Mouse (Mus musculus): ENCODE data around the gene Cyp3a16.
"Not testable (repeated sequence)": the region's sequence is repeated elsewhere in the genome, so short reads cannot be mapped to it uniquely, and the experiment has no call there.

Gene Cyp3a16

GRCm38 (mm10) chr5:145469623-145470022, at the start of gene Cyp3a16:
Gene Cyp3a16 (minus strand): TSS chr5:145469723.
- not testable (repeated sequence) for DNase-seq

- DNase-seq, result no peak
Observed at GRCm38 (mm10) chr5:145490300-145490699, 20.8 kb upstream of the Cyp3a16 start.

GRCm38 (mm10) chr5:145464304-145465088, 5.0 kb downstream of the Cyp3a16 start:
- no peak for DNase-seq

GRCm38 (mm10) chr5:145462321-145462720, 7.2 kb downstream of the Cyp3a16 start:
- no peak for DNase-seq

- no peak for DNase-seq
Observed at GRCm38 (mm10) chr5:145454389-145454788, 15.1 kb downstream of the Cyp3a16 start.

GRCm38 (mm10) chr5:145433688-145434087, 35.8 kb downstream of the Cyp3a16 start:
- DNase-seq, result no peak

GRCm38 (mm10) chr5:145431004-145431403, 38.5 kb downstream of the Cyp3a16 start:
- DNase-seq, result no peak

GRCm38 (mm10) chr5:145422287-145422686, 47.2 kb downstream of the Cyp3a16 start:
- DNase-seq, result no peak

- not testable (repeated sequence) for DNase-seq
Observed at GRCm38 (mm10) chr5:145415416-145415815, 54.1 kb downstream of the Cyp3a16 start.
